Mouse (Mus musculus): ENCODE measurements around the gene Gm13290. TPM values are rescaled to one million over a fixed set of nuclear protein-coding genes. Genes with fewer than 3 reads are reported as not detected.

Gm13290 gene
- total and polyA plus RNA-seq, 3 experiments = not detected

DNA sequence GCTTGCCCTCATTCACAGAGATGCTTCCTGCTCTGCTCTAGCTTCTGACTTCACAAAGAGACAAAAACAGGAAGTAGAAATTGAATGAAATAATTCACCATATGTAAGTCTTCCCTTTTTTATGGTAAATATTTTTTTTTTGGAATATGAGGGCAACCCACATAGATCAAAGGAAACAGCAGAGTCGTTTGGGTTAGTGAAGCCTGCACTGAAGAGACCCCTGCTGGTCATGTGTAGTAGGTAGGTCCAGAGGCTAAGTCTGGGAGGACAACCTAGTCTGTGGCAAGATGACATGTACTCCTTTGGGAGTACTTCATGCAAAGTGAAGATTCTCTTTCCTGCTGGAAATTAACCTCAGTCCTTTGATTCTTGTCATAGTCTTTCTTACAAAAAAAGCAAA lies 46.3 kb upstream of the Gm13290 start:
- DNase-seq (ENCODE audit: extremely low read depth) = peak; percentile 66
- H3K4me3 ChIP-seq (replicated peaks in 1 of 3; ENCODE audit: low read depth in 2 of 3, low read length in 2 of 3, poor library complexity in 1 of 3) = no peak overlapping the region

GRCm38 (mm10) chr4:88738480-88738879 lies 35.2 kb upstream of the Gm13290 start:
- in situ Hi-C loops (cut with MboI; ENCODE audit: low pct_ligation_motif_present, low pct_unique_long_range_greater_than_20kb, low sequenced_read_pairs) = loop anchor here (5.0 kb wide), 1 partner anchor 36 kb away; no protein-coding TSS in a partner anchor
- dilution Hi-C loops (cut with MboI; ENCODE audit: extremely low pct_ligation_motif_present, extremely low pct_unique_long_range_greater_than_20kb, low sequenced_read_pairs) = no loop called here
- TF ChIP-seq RAD21 (IDR thresholded peaks at IDR 0.05; ENCODE audit: low read depth, low read length) (peak; percentile 79), CTCF (conservative IDR thresholded peaks at IDR 0.05 in 1 of 2, IDR thresholded peaks at IDR 0.05 in 1 of 2; ENCODE audit: low read depth in 2 of 2, low read length in 2 of 2) (peak; percentile 91 to 96), UBTF (IDR thresholded peaks at IDR 0.05; ENCODE audit: low read depth, low read length) (no peak), SMC3 (IDR thresholded peaks at IDR 0.05; ENCODE audit: low read depth, low read length) (peak; percentile 79), HCFC1 (IDR thresholded peaks at IDR 0.05; ENCODE audit: low read depth, low read length) (no peak)
- DNase-seq (ENCODE audit: extremely low read depth) = peak; percentile 62
- H3K4me3 ChIP-seq (replicated peaks in 1 of 3; ENCODE audit: low read depth in 2 of 3, low read length in 2 of 3, poor library complexity in 1 of 3) = no peak overlapping the region
- no peaks in the 10 kb centered on the region for H3K36me3 ChIP-seq (replicated peaks in 1 of 2; ENCODE audit: control insufficient read depth in 1 of 2, insufficient read depth in 1 of 2, low read length in 1 of 2)
- no peak overlapping the region for H3K9ac ChIP-seq (ENCODE audit: insufficient read depth, low read depth)
- H3K79me2 ChIP-seq (replicated peaks; ENCODE audit: control insufficient read depth, extremely low read depth, insufficient read depth, poor library complexity, severe bottlenecking) = no peaks in the 10 kb centered on the region
- H3K4me1 ChIP-seq (ENCODE audit: control insufficient read depth in 1 of 2, insufficient read depth in 2 of 2) = peaks cover 5 to 7% of the 10 kb centered on the region in 2 experiments
- peaks cover 59% of the 10 kb centered on the region for H3K27me3 ChIP-seq (replicated peaks)
- H3K9me3 ChIP-seq (replicated peaks; ENCODE audit: low read length) = no peaks in the 10 kb centered on the region
- no peak overlapping the region for H3K27ac ChIP-seq (ENCODE audit: insufficient read depth, low read depth)
- H3K4me2 ChIP-seq (ENCODE audit: insufficient read depth, low read depth, poor library complexity, severe bottlenecking) = no peak overlapping the region

More for the DNA sequence above, 46.3 kb upstream of the Gm13290 start:
- H3K36me3 ChIP-seq (replicated peaks in 1 of 2; ENCODE audit: control insufficient read depth in 1 of 2, insufficient read depth in 1 of 2, low read length in 1 of 2) = no peaks in the 10 kb centered on the region
- no peaks in the 10 kb centered on the region for H3K9me3 ChIP-seq (replicated peaks; ENCODE audit: low read length)
- no peaks in the 10 kb centered on the region for H3K79me2 ChIP-seq (replicated peaks; ENCODE audit: control insufficient read depth, extremely low read depth, insufficient read depth, poor library complexity, severe bottlenecking)
- in situ Hi-C loops (cut with MboI; ENCODE audit: low pct_ligation_motif_present, low pct_unique_long_range_greater_than_20kb, low sequenced_read_pairs) = no loop called here
- H3K27me3 ChIP-seq (replicated peaks) = peaks cover 9% of the 10 kb centered on the region
- H3K9ac ChIP-seq (ENCODE audit: insufficient read depth, low read depth) = no peak overlapping the region
- no peak overlapping the region for H3K27ac ChIP-seq (ENCODE audit: insufficient read depth, low read depth)
- TF ChIP-seq ZNF384 (IDR thresholded peaks at IDR 0.05; ENCODE audit: low read depth, low read length) (no peak), ZC3H11A (IDR thresholded peaks at IDR 0.05; ENCODE audit: low read depth, low read length) (0 out of 2 replicates have a peak, but pooled peaks have one; percentile 2), MAZ (IDR thresholded peaks at IDR 0.05; ENCODE audit: low read depth, low read length) (no peak), POLR2AphosphoS2 (IDR thresholded peaks at IDR 0.05; ENCODE audit: low read depth, low read length) (no peak), UBTF (IDR thresholded peaks at IDR 0.05; ENCODE audit: low read depth, low read length) (no peak), CTCF (conservative IDR thresholded peaks at IDR 0.05 in 1 of 2, IDR thresholded peaks at IDR 0.05 in 1 of 2; ENCODE audit: low read depth in 2 of 2, low read length in 2 of 2) (peak; percentile 65 to 86), RAD21 (IDR thresholded peaks at IDR 0.05; ENCODE audit: low read depth, low read length) (peak; percentile 72), SMC3 (IDR thresholded peaks at IDR 0.05; ENCODE audit: low read depth, low read length) (peak; percentile 95)
- dilution Hi-C loops (cut with MboI; ENCODE audit: extremely low pct_ligation_motif_present, extremely low pct_unique_long_range_greater_than_20kb, low sequenced_read_pairs) = no loop called here
- H3K4me1 ChIP-seq (ENCODE audit: control insufficient read depth in 1 of 2, insufficient read depth in 2 of 2) = peaks cover 3 to 10% of the 10 kb centered on the region in 2 experiments; a peak in 2 of 4 replicates
- peak overlapping the region; percentile 35; the same call in 1 of the 2 replicates for H3K4me2 ChIP-seq (ENCODE audit: insufficient read depth, low read depth, poor library complexity, severe bottlenecking)

DNA sequence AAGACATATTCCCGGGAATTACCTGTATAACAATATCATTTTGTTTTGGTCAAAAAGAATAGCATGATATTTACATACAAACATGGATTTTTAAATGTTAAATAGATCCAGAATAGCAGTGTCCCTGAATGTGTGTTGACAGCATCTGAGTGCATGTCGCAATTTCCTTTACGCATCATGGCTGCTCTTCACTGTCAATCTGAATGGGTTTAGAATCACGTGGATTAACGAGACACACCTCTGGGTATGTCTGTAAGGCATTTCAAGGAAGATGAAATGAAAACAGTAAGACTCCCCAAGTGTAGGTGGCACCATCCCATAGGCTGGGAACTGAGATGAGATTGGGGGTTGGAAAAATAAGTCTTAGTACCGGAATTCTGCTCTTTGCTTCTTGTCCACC lies 34.6 kb upstream of the Gm13290 start:
- TF ChIP-seq TCF12 (IDR thresholded peaks at IDR 0.05; ENCODE audit: low read depth, low read length) = no peak
- no peak for TF ChIP-seq MXI1 (IDR thresholded peaks at IDR 0.05; ENCODE audit: low read depth, low read length)
- TF ChIP-seq MAX (IDR thresholded peaks at IDR 0.05; ENCODE audit: low read length) = no peak
- no peak for TF ChIP-seq MAZ (IDR thresholded peaks at IDR 0.05; ENCODE audit: low read depth, low read length)
- TF ChIP-seq HCFC1 (IDR thresholded peaks at IDR 0.05; ENCODE audit: low read depth, low read length) = no peak
- TF ChIP-seq RAD21 (IDR thresholded peaks at IDR 0.05; ENCODE audit: low read depth, low read length) = no peak
- Histone ChIP-seq H3K4me3 (replicated peaks in 1 of 3; ENCODE audit: low read depth in 2 of 3, low read length in 2 of 3, poor library complexity in 1 of 3) (no peak overlapping the region), H3K4me1 (ENCODE audit: control insufficient read depth in 1 of 2, insufficient read depth in 2 of 2) (peaks cover 5 to 7% of the 10 kb centered on the region in 2 experiments), H3K4me2 (ENCODE audit: insufficient read depth, low read depth, poor library complexity, severe bottlenecking) (no peak overlapping the region), H3K79me2 (replicated peaks; ENCODE audit: control insufficient read depth, extremely low read depth, insufficient read depth, poor library complexity, severe bottlenecking) (no peaks in the 10 kb centered on the region), H3K9me3 (replicated peaks; ENCODE audit: low read length) (no peaks in the 10 kb centered on the region), H3K27me3 (replicated peaks) (peaks cover 62% of the 10 kb centered on the region), H3K27ac (ENCODE audit: insufficient read depth, low read depth) (no peak overlapping the region), H3K9ac (ENCODE audit: insufficient read depth, low read depth) (no peak overlapping the region), H3K36me3 (replicated peaks in 1 of 2; ENCODE audit: control insufficient read depth in 1 of 2, insufficient read depth in 1 of 2, low read length in 1 of 2) (no peaks in the 10 kb centered on the region)
- in situ Hi-C loops (cut with MboI; ENCODE audit: low pct_ligation_motif_present, low pct_unique_long_range_greater_than_20kb, low sequenced_read_pairs) (loop anchor here (5.0 kb wide), 1 partner anchor 37 kb away; no protein-coding TSS in a partner anchor), dilution Hi-C loops (cut with MboI; ENCODE audit: extremely low pct_ligation_motif_present, extremely low pct_unique_long_range_greater_than_20kb, low sequenced_read_pairs) (no loop called here)
- DNase-seq (ENCODE audit: extremely low read depth) = no peak

Measured in CH12.LX (cell line).